Comparison of ENCODE assay signal across 26 mouse cellular contexts in genomic region chr2:65187652-65188051, GRCm38 (mm10). TPM values are rescaled to one million over a fixed set of nuclear protein-coding genes. Genes with fewer than 3 reads are reported as not detected.
A peak's percentile ranks its signal among the peaks of the same experiment; 100 is the strongest.
DNase-seq lines count a peak whose midpoint lies in the region; ATAC-seq and TF ChIP-seq lines count a peak whose summit lies in the region.
"Had no signal": no experiment of that assay in that cellular context is flagged by ENCODE, and none has a peak within 500 bp of the region (broad histone marks: within the 10 kb centered on the region; RNA-seq: fewer than 3 reads in every experiment).

No protein-coding gene starts in this region.

- H3K27ac ChIP-seq in kidney, adult 2 months (ENCODE audit: insufficient read depth, low read depth, low read length) = peak overlapping the region; percentile 15; the same call in 1 of the 2 replicates
- no peak overlapping the region for H3K27ac ChIP-seq in kidney, embryonic 16.5 days (ENCODE audit: low read length)
- peak overlapping the region; percentile 36; the same call in 1 of the 2 replicates for H3K27ac ChIP-seq in liver, postnatal 0 days (ENCODE audit: low read depth)
- H3K27ac ChIP-seq in liver, embryonic 12.5 days = no peak overlapping the region
- no peak overlapping the region for H3K27ac ChIP-seq in CH12.LX (ENCODE audit: insufficient read depth, low read depth)
- H3K27ac ChIP-seq: embryonic facial prominence, embryonic 13.5 days; embryonic facial prominence, embryonic 15.5 days; forebrain, embryonic 10.5 days; forebrain, embryonic 12.5 days had no signal

- no peak for DNase-seq in kidney, adult 2 months
- DNase-seq in liver, postnatal 0 days = no peak
- DNase-seq in CH12.LX (ENCODE audit: extremely low read depth) = no peak
- DNase-seq in spleen, adult 12 weeks (ENCODE audit: low spot score) = no peak
- DNase-seq: adrenal gland, adult 2 months; adrenal gland, postnatal 10 days; adrenal gland, postnatal 25 days; cerebellum, adult 11 months; cerebellum, adult 18-20 months; cerebellum, adult 8-10 months; cerebellum, adult 9-11 months; cerebellum, postnatal 14 days; cerebellum, postnatal 36 days; embryo, embryonic 11 days had no signal

- H3ac ChIP-seq in myocyte (ENCODE audit: control insufficient read depth, insufficient read length) = no peak overlapping the region

- TF ChIP-seq EP300 in liver, postnatal 0 days (IDR thresholded peaks at IDR 0.05; ENCODE audit: low read depth) = no peak
- no peak for TF ChIP-seq EP300 in CH12.LX (IDR thresholded peaks at IDR 0.05; ENCODE audit: low read length)

- no peaks in the 10 kb centered on the region for H3K36me3 ChIP-seq in kidney, adult 2 months (ENCODE audit: control insufficient read depth, insufficient read depth, low read length)
- no peaks in the 10 kb centered on the region for H3K36me3 ChIP-seq in kidney, embryonic 16.5 days (ENCODE audit: insufficient read depth, low read length)
- no peaks in the 10 kb centered on the region for H3K36me3 ChIP-seq in liver, postnatal 0 days (replicated peaks; ENCODE audit: insufficient read depth, low read length)
- H3K36me3 ChIP-seq in liver, embryonic 12.5 days = no peaks in the 10 kb centered on the region
- H3K36me3 ChIP-seq in CH12.LX (replicated peaks in 1 of 2; ENCODE audit: control insufficient read depth in 1 of 2, insufficient read depth in 1 of 2, low read length in 1 of 2) (no peaks in the 10 kb centered on the region), myocyte (ENCODE audit: control insufficient read depth, insufficient read depth) (no peaks in the 10 kb centered on the region)
- H3K36me3 ChIP-seq: embryonic facial prominence, embryonic 13.5 days; embryonic facial prominence, embryonic 15.5 days; forebrain, embryonic 10.5 days; forebrain, embryonic 12.5 days had no signal

- no peak for TF ChIP-seq RAD21 in CH12.LX (IDR thresholded peaks at IDR 0.05; ENCODE audit: low read depth, low read length)

- in situ Hi-C loops in CH12.LX (cut with MboI; ENCODE audit: low pct_ligation_motif_present, low pct_unique_long_range_greater_than_20kb, low sequenced_read_pairs) = no loop called here

- H3K27me3 ChIP-seq in kidney, adult 2 months (replicated peaks; ENCODE audit: control insufficient read depth, insufficient read depth, low read length) = no peaks in the 10 kb centered on the region
- no peaks in the 10 kb centered on the region for H3K27me3 ChIP-seq in kidney, embryonic 16.5 days (ENCODE audit: insufficient read depth, low read length)
- no peaks in the 10 kb centered on the region for H3K27me3 ChIP-seq in liver, postnatal 0 days (ENCODE audit: insufficient read depth, low read length)
- no peaks in the 10 kb centered on the region for H3K27me3 ChIP-seq in liver, embryonic 12.5 days (replicated peaks)
- no peaks in the 10 kb centered on the region for H3K27me3 ChIP-seq in CH12.LX (replicated peaks)
- no peaks in the 10 kb centered on the region for H3K27me3 ChIP-seq in myocyte (ENCODE audit: control insufficient read depth, insufficient read depth, insufficient read length)
- H3K27me3 ChIP-seq: embryonic facial prominence, embryonic 13.5 days; embryonic facial prominence, embryonic 15.5 days; forebrain, embryonic 12.5 days had no signal

- no peaks in the 10 kb centered on the region for H3K9me3 ChIP-seq in kidney, embryonic 16.5 days (ENCODE audit: low read length)
- H3K9me3 ChIP-seq in liver, postnatal 0 days (ENCODE audit: low read length) = no peaks in the 10 kb centered on the region
- H3K9me3 ChIP-seq in liver, embryonic 12.5 days (replicated peaks) = no peaks in the 10 kb centered on the region
- H3K9me3 ChIP-seq in CH12.LX (replicated peaks; ENCODE audit: low read length) = no peaks in the 10 kb centered on the region
- H3K9me3 ChIP-seq: embryonic facial prominence, embryonic 13.5 days; embryonic facial prominence, embryonic 15.5 days; forebrain, embryonic 10.5 days; forebrain, embryonic 12.5 days had no signal

- H3K79me2 ChIP-seq in CH12.LX (replicated peaks; ENCODE audit: control insufficient read depth, extremely low read depth, insufficient read depth, poor library complexity, severe bottlenecking) (no peaks in the 10 kb centered on the region), myocyte (ENCODE audit: control insufficient read depth, insufficient read depth) (no peaks in the 10 kb centered on the region)

- no peak for TF ChIP-seq CTCF in kidney, adult 2 months (conservative IDR thresholded peaks at IDR 0.05; ENCODE audit: insufficient read depth, insufficient read length, low read depth, low read length)
- no peak for TF ChIP-seq CTCF in liver, postnatal 0 days (IDR thresholded peaks at IDR 0.05; ENCODE audit: low read depth)
- TF ChIP-seq CTCF in CH12.LX (conservative IDR thresholded peaks at IDR 0.05 in 1 of 2, IDR thresholded peaks at IDR 0.05 in 1 of 2; ENCODE audit: low read depth in 2 of 2, low read length in 2 of 2) = no peak

- H3K4me2 ChIP-seq in kidney, embryonic 16.5 days (replicated peaks; ENCODE audit: low read depth, low read length) = no peak overlapping the region
- no peak overlapping the region for H3K4me2 ChIP-seq in liver, postnatal 0 days (ENCODE audit: low read depth, low read length)
- no peak overlapping the region for H3K4me2 ChIP-seq in liver, embryonic 12.5 days
- H3K4me2 ChIP-seq in CH12.LX (ENCODE audit: insufficient read depth, low read depth, poor library complexity, severe bottlenecking) = peak overlapping the region; percentile 29; the same call in 1 of the 2 replicates
- H3K4me2 ChIP-seq in myocyte (ENCODE audit: low read depth) = peak overlapping the region; percentile 9
- H3K4me2 ChIP-seq: embryonic facial prominence, embryonic 13.5 days; embryonic facial prominence, embryonic 15.5 days; forebrain, embryonic 12.5 days had no signal

- no peak for ATAC-seq in kidney, embryonic 16.5 days (ENCODE audit: low FRiP score, low TSS enrichment)
- no peak for ATAC-seq in liver, postnatal 0 days
- no peak for ATAC-seq in liver, embryonic 12.5 days
- ATAC-seq in frontal cortex, adult (ENCODE audit: low TSS enrichment) = no peak
- ATAC-seq: forebrain, embryonic 14.5 days; forebrain, embryonic 16.5 days had no signal

- H3K9ac ChIP-seq in kidney, embryonic 16.5 days (replicated peaks; ENCODE audit: low read length) = no peak overlapping the region
- no peak overlapping the region for H3K9ac ChIP-seq in liver, postnatal 0 days (replicated peaks)
- H3K9ac ChIP-seq in liver, embryonic 12.5 days = no peak overlapping the region
- no peak overlapping the region for H3K9ac ChIP-seq in CH12.LX (ENCODE audit: insufficient read depth, low read depth)
- H3K9ac ChIP-seq: embryonic facial prominence, embryonic 13.5 days; embryonic facial prominence, embryonic 15.5 days; forebrain, embryonic 12.5 days had no signal

- H3K4me1 ChIP-seq in kidney, adult 2 months (ENCODE audit: control insufficient read depth, insufficient read depth, low read length) = peaks cover 29% of the 10 kb centered on the region
- peaks cover 30% of the 10 kb centered on the region for H3K4me1 ChIP-seq in kidney, embryonic 16.5 days (ENCODE audit: insufficient read depth, low read length)
- peaks cover 39% of the 10 kb centered on the region for H3K4me1 ChIP-seq in liver, postnatal 0 days (ENCODE audit: insufficient read depth)
- no peaks in the 10 kb centered on the region for H3K4me1 ChIP-seq in liver, embryonic 12.5 days
- H3K4me1 ChIP-seq in CH12.LX (ENCODE audit: control insufficient read depth in 1 of 2, insufficient read depth in 2 of 2) = peaks cover 8 to 39% of the 10 kb centered on the region in 2 experiments
- H3K4me1 ChIP-seq: embryonic facial prominence, embryonic 15.5 days had no signal

- no peak for TF ChIP-seq POLR2A in kidney, adult 2 months (IDR thresholded peaks at IDR 0.05; ENCODE audit: low read depth, low read length)
- no peak for TF ChIP-seq POLR2A in CH12.LX (IDR thresholded peaks at IDR 0.05; ENCODE audit: low read depth, low read length)
- no peak for TF ChIP-seq POLR2A in myocyte (IDR thresholded peaks at IDR 0.05; ENCODE audit: insufficient read length, low read depth)

- no peak overlapping the region for H3K4me3 ChIP-seq in kidney, adult 2 months (ENCODE audit: insufficient read depth, low read depth, low read length)
- no peak overlapping the region for H3K4me3 ChIP-seq in kidney, embryonic 16.5 days (ENCODE audit: low read length)
- no peak overlapping the region for H3K4me3 ChIP-seq in liver, postnatal 0 days (ENCODE audit: low read depth, low read length)
- H3K4me3 ChIP-seq in liver, embryonic 12.5 days = no peak overlapping the region
- H3K4me3 ChIP-seq in CH12.LX (replicated peaks in 1 of 3; ENCODE audit: low read depth in 2 of 3, low read length in 2 of 3, poor library complexity in 1 of 3) = no peak overlapping the region
- H3K4me3 ChIP-seq in myocyte = no peak overlapping the region
- H3K4me3 ChIP-seq: embryonic facial prominence, embryonic 13.5 days; embryonic facial prominence, embryonic 15.5 days; erythroblast, embryonic 14.5 days; forebrain, embryonic 10.5 days; forebrain, embryonic 12.5 days had no signal

- dilution Hi-C loops in CH12.LX (cut with MboI; ENCODE audit: extremely low pct_ligation_motif_present, extremely low pct_unique_long_range_greater_than_20kb, low sequenced_read_pairs) = no loop called here

TF ChIP-seq in CH12.LX, 34 proteins besides CTCF, POLR2A, EP300 and RAD21 (continues in another document):
- TF ChIP-seq MAX (IDR thresholded peaks at IDR 0.05; ENCODE audit: low read length) (no peak), MYC (IDR thresholded peaks at IDR 0.05; ENCODE audit: low read depth, low read length) (no peak), KAT2A (IDR thresholded peaks at IDR 0.05; ENCODE audit: insufficient replicate concordance, low read length) (no peak), TCF12 (IDR thresholded peaks at IDR 0.05; ENCODE audit: low read depth, low read length) (no peak), JUND (conservative IDR thresholded peaks at IDR 0.05; ENCODE audit: low read depth, low read length) (no peak)

TF ChIP-seq in myocyte, 11 proteins besides CTCF, POLR2A, EP300 and RAD21:
- TF ChIP-seq MYOG (IDR thresholded peaks at IDR 0.05; ENCODE audit: control insufficient read depth in 1 of 3, insufficient read depth in 1 of 3, insufficient read length in 2 of 3, low read depth in 2 of 3) (no peak), E2F4 (IDR thresholded peaks at IDR 0.05; ENCODE audit: insufficient read depth) (no peak), POLR2AphosphoS2 (IDR thresholded peaks at IDR 0.05; ENCODE audit: insufficient read length, low read depth) (no peak)

RNA-seq across cellular contexts. Expression of gene Cobll1, which starts 51.6 kb away (rescaled TPM):
- 51.7 and 53.2 TPM in 2 replicates for polyA plus RNA-seq in kidney, adult 2 months (2012; rRNA removed)
- polyA plus RNA-seq in kidney, embryonic 16.5 days (2015; fragmentation: Nextera tagmentation; extraction: Ambion mirVana) = 21.2 and 25.9 TPM in 2 replicates
- 6.7 and 7.0 TPM in 2 replicates for polyA plus RNA-seq in liver, postnatal 0 days (2015; fragmentation: Nextera tagmentation; extraction: Ambion mirVana)
- 4.3 and 4.4 TPM in 2 replicates for polyA plus RNA-seq in liver, embryonic 12.5 days (2016; fragmentation: Nextera tagmentation; extraction: Ambion mirVana)
- total RNA-seq in CH12.LX (2012; rRNA removed) = 1.2 and 1.5 TPM in 2 replicates
- 0.42 and 0.67 TPM in 2 replicates for total RNA-seq in CH12.LX (2014; rRNA removed)
- 1.9 and 2.4 TPM in 2 replicates for polyA plus RNA-seq in CH12.LX (2012; ENCODE audit: insufficient read length, low read depth)
- 2.4 TPM for polyA plus RNA-seq in myocyte (2012; fragmentation: generic; extraction: Trizol)
- total RNA-seq: MEL had no signal
- polyA plus RNA-seq: erythroblast, embryonic 14.5 days had no signal

Comparison
In these comparisons a context has a peak if more than half of its experiments do, and no peak if none do; other contexts are left out.
1. H3K27ac ChIP-seq: peak in kidney, adult 2 months (single experiment) and liver, postnatal 0 days (single experiment); none in kidney, embryonic 16.5 days (single experiment), liver, embryonic 12.5 days (single experiment) and CH12.LX (single experiment).
2. H3K4me2 ChIP-seq: peak in CH12.LX (single experiment) and myocyte (single experiment); none in kidney, embryonic 16.5 days (single experiment), liver, postnatal 0 days (single experiment) and liver, embryonic 12.5 days (single experiment).